In the genomic region with DNA sequence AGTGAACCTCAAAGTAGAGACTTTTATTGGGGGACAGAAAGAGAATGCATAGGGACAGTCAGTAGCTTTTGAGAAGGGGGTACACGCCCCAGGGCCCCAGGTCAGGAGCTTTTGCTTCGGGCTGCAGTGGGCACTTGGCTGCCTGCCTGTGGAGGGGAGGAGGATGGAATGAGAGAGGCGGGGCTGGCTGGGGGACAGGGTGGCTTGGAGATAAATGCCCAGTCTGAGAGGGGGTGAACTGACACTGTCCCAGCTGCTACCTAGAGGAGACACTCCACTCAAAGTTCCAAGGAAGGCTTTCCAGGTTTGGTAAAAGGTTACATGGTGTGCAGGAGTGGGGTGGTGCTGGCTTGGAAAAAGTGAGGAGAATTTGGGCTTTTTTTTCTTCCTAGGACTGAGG, we compare ENCODE assay signal across 8 mouse cellular contexts. TPM values are rescaled to one million over a fixed set of nuclear protein-coding genes. Genes with fewer than 3 reads are reported as not detected.
DNase-seq lines count a peak whose midpoint lies in the region; ATAC-seq and TF ChIP-seq lines count a peak whose summit lies in the region.

A gene (plus strand): TSS at position 239 of the 400 bp plus-strand sequence.

- TF ChIP-seq POLR2A in limb, embryonic 14.5 days (IDR thresholded peaks at IDR 0.05; ENCODE audit: borderline replicate concordance, extremely low read depth, insufficient read depth, insufficient read length): no peak

- H3K4me1 ChIP-seq in embryonic facial prominence, embryonic 10.5 days: peaks cover 65% of the 10 kb centered on the region
- peaks cover 55% of the 10 kb centered on the region for H3K4me1 ChIP-seq in heart, embryonic 12.5 days (replicated peaks)
- peaks cover 23% of the 10 kb centered on the region for H3K4me1 ChIP-seq in limb, embryonic 14.5 days (ENCODE audit: control insufficient read depth, insufficient read depth, low read length)

- no peak for ATAC-seq in CD4-positive, CD25-positive, alpha-beta regulatory T cell, adult 4 months
- no peak for ATAC-seq in heart, embryonic 12.5 days (ENCODE audit: insufficient number of reproducible peaks, low FRiP score)
- ATAC-seq in limb, embryonic 14.5 days (ENCODE audit: low FRiP score, low read depth): no peak

- 0% methylated on average over 3 of the region's 3 CpGs for WGBS in embryonic facial prominence, embryonic 10.5 days
- 2% methylated on average over 3 of the region's 3 CpGs for WGBS in heart, embryonic 12.5 days
- 14% methylated on average over 3 of the region's 3 CpGs for whole genome bisulfite sequencing in limb, embryonic 14.5 days

- peak within 1 kb of the TSS; percentile 94 for H3K9ac ChIP-seq in heart, embryonic 12.5 days
- peak within 1 kb of the TSS; percentile 96 for H3K9ac ChIP-seq in limb, embryonic 14.5 days (ENCODE audit: low read depth, low read length, severe bottlenecking)

- peaks cover 45% of the 10 kb centered on the region for H3K36me3 ChIP-seq in embryonic facial prominence, embryonic 10.5 days (replicated peaks)
- peaks cover 37% of the 10 kb centered on the region for H3K36me3 ChIP-seq in heart, embryonic 12.5 days
- peaks cover 20% of the 10 kb centered on the region for H3K36me3 ChIP-seq in limb, embryonic 14.5 days (ENCODE audit: control insufficient read depth, insufficient read depth, low read length)

- no peaks in the 10 kb centered on the region for H3K27me3 ChIP-seq in embryonic facial prominence, embryonic 10.5 days (replicated peaks; ENCODE audit: low read depth, poor library complexity, severe bottlenecking)
- no peaks in the 10 kb centered on the region for H3K27me3 ChIP-seq in heart, embryonic 12.5 days (replicated peaks)
- no peaks in the 10 kb centered on the region for H3K27me3 ChIP-seq in limb, embryonic 14.5 days (ENCODE audit: control insufficient read depth, insufficient read depth, low read length)

- peak within 1 kb of the TSS; percentile 100 for H3K4me3 ChIP-seq in embryonic facial prominence, embryonic 10.5 days
- H3K4me3 ChIP-seq in heart, embryonic 12.5 days: peak within 1 kb of the TSS; percentile 78
- peak within 1 kb of the TSS; percentile 100 for H3K4me3 ChIP-seq in limb, embryonic 14.5 days (replicated peaks; ENCODE audit: low read length)

- peak within 1 kb of the TSS; percentile 99 for H3K27ac ChIP-seq in embryonic facial prominence, embryonic 10.5 days (replicated peaks)
- H3K27ac ChIP-seq in heart, embryonic 12.5 days (ENCODE audit: poor library complexity, severe bottlenecking): peak within 1 kb of the TSS; percentile 96
- H3K27ac ChIP-seq in limb, embryonic 14.5 days (replicated peaks; ENCODE audit: low read depth, low read length): peak within 1 kb of the TSS; percentile 97

- peak within 1 kb of the TSS; percentile 82 for H3K4me2 ChIP-seq in heart, embryonic 12.5 days
- peak within 1 kb of the TSS; percentile 97 for H3K4me2 ChIP-seq in limb, embryonic 14.5 days (replicated peaks; ENCODE audit: low read depth, low read length, severe bottlenecking)

- no peak for DNase-seq in frontal cortex, adult 2 months (ENCODE audit: extremely low spot score in 1 of 2, low spot score in 1 of 2)
- no peak for DNase-seq in frontal cortex, postnatal 14 days (ENCODE audit: low spot score in 2 of 2)
- peak; percentile 76 for DNase-seq in embryonic facial prominence, embryonic 10.5 days (ENCODE audit: low spot score)
- peak; percentile 20 for DNase-seq in limb, embryonic 14.5 days (ENCODE audit: low spot score)
- DNase-seq in skeletal muscle tissue, adult 2 months (ENCODE audit: low read depth, low spot score): peak; percentile 88
- DNase-seq in layer of hippocampus, postnatal 36 days: no peak

- no peaks in the 10 kb centered on the region for H3K9me3 ChIP-seq in embryonic facial prominence, embryonic 10.5 days
- H3K9me3 ChIP-seq in heart, embryonic 12.5 days (replicated peaks): no peaks in the 10 kb centered on the region
- no peaks in the 10 kb centered on the region for H3K9me3 ChIP-seq in limb, embryonic 14.5 days (ENCODE audit: control insufficient read depth, low read length)

RNA-seq across cellular contexts. Expression of the gene that starts here (rescaled TPM):
- polyA plus RNA-seq in frontal cortex, adult 2 months (2012; rRNA removed): 23.9 and 28.4 TPM in 2 replicates
- 10 to 100 TPM; 32.6 to 32.7 TPM for polyA plus RNA-seq in CD4-positive, CD25-positive, alpha-beta regulatory T cell, adult 4 months (2017; shearing (Covaris generic))
- 72.9 and 88.4 TPM in 2 replicates for polyA plus RNA-seq in embryonic facial prominence, embryonic 10.5 days (2016; fragmentation: Nextera tagmentation; extraction: Ambion mirVana)
- 238 and 239 TPM in 2 replicates for polyA plus RNA-seq in heart, embryonic 12.5 days (2016; fragmentation: Nextera tagmentation; extraction: Ambion mirVana)
- polyA plus RNA-seq in limb, embryonic 14.5 days (2012; rRNA removed): 75.3 and 84.6 TPM in 2 replicates
- 60.3 and 89.9 TPM in 2 replicates for polyA plus RNA-seq in limb, embryonic 14.5 days (2014; fragmentation: Nextera tagmentation; extraction: Ambion mirVana)
- 1 to 10 TPM; 5.2 to 7.4 TPM for total RNA-seq in layer of hippocampus, postnatal 36 days (2021)

Comparison
In these comparisons a context has a peak if more than half of its experiments do, and no peak if none do; other contexts are left out.
1. DNase-seq: peak in embryonic facial prominence, embryonic 10.5 days (single experiment), limb, embryonic 14.5 days (single experiment) and skeletal muscle tissue, adult 2 months (single experiment); none in frontal cortex, adult 2 months (0 of 2), frontal cortex, postnatal 14 days (0 of 2) and layer of hippocampus, postnatal 36 days (0 of 2).
2. Peak in every context shown above with its lines, with median percentiles within 50 percentile points of each other: H3K27ac ChIP-seq and H3K4me3 ChIP-seq.